Mouse (Mus musculus): ENCODE measurements around the gene Gabpa.

Gabpa gene

GRCm38 (mm10) chr16:84834745-84835440 is at the start of gene Gabpa:
Gene Gabpa, plus strand, starts transcription at chr16:84834925.
- peak; percentile 96 for DNase-seq (ENCODE audit: low spot score)

- DNase-seq (ENCODE audit: low spot score), result no peak
Measured at GRCm38 (mm10) chr16:84784966-84785365, 49.8 kb upstream of the Gabpa start.

- DNase-seq (ENCODE audit: low spot score), result no peak
Measured at GRCm38 (mm10) chr16:84790595-84791165, 44.0 kb upstream of the Gabpa start.

GRCm38 (mm10) chr16:84793401-84793800 is 41.3 kb upstream of the Gabpa start:
- no peak for DNase-seq (ENCODE audit: low spot score)

GRCm38 (mm10) chr16:84795337-84795736 is 39.4 kb upstream of the Gabpa start:
- no peak for DNase-seq (ENCODE audit: low spot score)

GRCm38 (mm10) chr16:84796678-84797077 is 38.0 kb upstream of the Gabpa start:
- DNase-seq (ENCODE audit: low spot score), result no peak

- no peak for DNase-seq (ENCODE audit: low spot score)
Measured at GRCm38 (mm10) chr16:84800038-84800437, 34.7 kb upstream of the Gabpa start.

- DNase-seq (ENCODE audit: low spot score), result peak; percentile 51
Measured at GRCm38 (mm10) chr16:84802217-84802616, 32.5 kb upstream of the Gabpa start.

- no peak for DNase-seq (ENCODE audit: low spot score)
Measured at GRCm38 (mm10) chr16:84804866-84805265, 29.9 kb upstream of the Gabpa start.

GRCm38 (mm10) chr16:84806175-84806574 is 28.6 kb upstream of the Gabpa start:
- no peak for DNase-seq (ENCODE audit: low spot score)

- DNase-seq (ENCODE audit: low spot score), result no peak
Measured at GRCm38 (mm10) chr16:84807874-84808273, 26.9 kb upstream of the Gabpa start.

- DNase-seq (ENCODE audit: low spot score), result no peak
Measured at GRCm38 (mm10) chr16:84810254-84810653, 24.5 kb upstream of the Gabpa start.

GRCm38 (mm10) chr16:84813852-84814251 is 20.9 kb upstream of the Gabpa start:
- no peak for DNase-seq (ENCODE audit: low spot score)

GRCm38 (mm10) chr16:84814511-84814910 is 20.2 kb upstream of the Gabpa start:
- DNase-seq (ENCODE audit: low spot score), result no peak

GRCm38 (mm10) chr16:84817423-84817822 is 17.3 kb upstream of the Gabpa start:
- peak; percentile 50 for DNase-seq (ENCODE audit: low spot score)

GRCm38 (mm10) chr16:84825009-84825408 is 9.7 kb upstream of the Gabpa start:
- DNase-seq (ENCODE audit: low spot score), result peak; percentile 70

- peak; percentile 8 for DNase-seq (ENCODE audit: low spot score)
Measured at GRCm38 (mm10) chr16:84831696-84832095, 3.0 kb upstream of the Gabpa start.

GRCm38 (mm10) chr16:84832736-84833135 is 2.0 kb upstream of the Gabpa start:
- DNase-seq (ENCODE audit: low spot score), result no peak

GRCm38 (mm10) chr16:84834344-84834743 is 381 bp upstream of the Gabpa start:
- no peak for DNase-seq (ENCODE audit: low spot score)

- peak; percentile 82 for DNase-seq (ENCODE audit: low spot score)
Measured at GRCm38 (mm10) chr16:84835441-84835822, 707 bp downstream of the Gabpa start, which contains the start of gene Atp5j. Gene Atp5j, minus strand, starts transcription at chr16:84835625.

- peak; percentile 34 for DNase-seq (ENCODE audit: low spot score)
Measured at GRCm38 (mm10) chr16:84835823-84836743, 1.4 kb downstream of the Gabpa start.

GRCm38 (mm10) chr16:84838576-84838975 is 3.9 kb downstream of the Gabpa start:
- DNase-seq (ENCODE audit: low spot score), result no peak

- no peak for DNase-seq (ENCODE audit: low spot score)
Measured at GRCm38 (mm10) chr16:84853492-84853891, 18.8 kb downstream of the Gabpa start.

Data from lung, postnatal 25 days (tissue).